Mouse (Mus musculus) c-Kit-negative CD71-positive TER-119-positive erythroid progenitor cells, embryonic 14.5 days (primary cell): ENCODE data around the gene 4930564D02Rik.

Source experiments
- DNase-seq: peaks from one replicate; pipeline ENCODE4 v3.0.0-alpha.2; 2013; ENCODE audit warnings: low read depth, low spot score

4930564D02Rik gene

DNA sequence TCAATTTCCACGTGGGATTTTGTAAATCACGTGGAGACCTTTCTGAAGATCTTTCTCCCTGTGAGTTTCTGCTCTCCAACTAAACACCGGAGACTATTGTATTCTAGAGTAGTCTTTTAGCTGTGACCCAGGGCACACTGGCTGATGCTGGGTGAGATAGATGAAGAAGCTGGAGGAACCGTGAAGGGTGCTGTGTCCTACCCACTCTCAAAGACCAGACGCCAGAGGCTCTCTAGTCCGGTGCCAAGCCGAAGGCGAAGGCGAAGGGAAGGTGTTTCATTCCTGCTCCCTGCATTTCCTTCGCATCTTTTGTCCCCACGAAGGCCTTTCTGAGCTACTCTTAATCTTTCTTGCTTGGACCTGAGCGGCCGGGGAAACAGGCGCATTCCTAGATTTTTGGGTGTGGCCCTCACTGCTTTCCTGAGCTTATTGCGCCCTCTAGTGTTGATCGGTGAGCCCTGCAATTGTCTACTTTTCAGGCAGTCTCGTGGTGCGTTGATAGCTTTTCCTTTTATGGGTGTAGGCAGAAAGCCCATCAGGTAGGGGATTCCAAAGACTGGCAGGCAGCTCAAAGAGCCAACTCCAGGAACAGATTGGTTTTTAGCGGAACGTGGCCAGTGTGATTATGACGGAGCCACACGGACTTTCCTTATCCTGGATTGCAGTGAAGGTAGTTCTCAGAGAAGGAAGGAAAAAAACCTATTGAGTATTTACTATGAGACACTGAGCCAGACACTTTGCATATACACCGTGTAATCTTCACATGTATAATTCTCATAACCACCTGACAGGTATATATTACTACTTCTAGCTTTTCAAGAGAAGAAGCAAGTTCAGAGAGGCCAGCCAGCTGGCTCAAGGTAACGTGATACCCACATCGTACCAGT, 7.8 kb upstream of the 4930564D02Rik start:
- peak; percentile 29 for DNase-seq

DNA sequence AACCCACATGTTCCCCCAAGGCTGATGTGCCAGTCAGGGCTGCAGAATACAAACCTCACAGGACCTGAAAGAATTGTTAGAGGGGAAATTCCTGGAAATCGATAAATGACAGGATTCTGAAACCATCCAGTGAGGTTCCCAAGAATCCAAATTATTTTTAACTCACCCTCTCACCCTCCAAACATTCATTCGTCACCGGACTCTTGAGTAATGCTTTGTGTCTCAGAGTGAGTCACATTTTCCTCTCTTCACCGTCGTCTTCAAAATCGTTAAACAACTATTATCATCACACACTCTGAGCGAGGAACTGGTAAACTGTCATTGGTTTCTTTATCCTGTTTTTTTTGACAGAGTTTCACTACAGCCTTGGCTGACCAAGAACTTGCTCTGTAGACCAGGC, 6.7 kb upstream of the 4930564D02Rik start:
- no peak for DNase-seq

DNA sequence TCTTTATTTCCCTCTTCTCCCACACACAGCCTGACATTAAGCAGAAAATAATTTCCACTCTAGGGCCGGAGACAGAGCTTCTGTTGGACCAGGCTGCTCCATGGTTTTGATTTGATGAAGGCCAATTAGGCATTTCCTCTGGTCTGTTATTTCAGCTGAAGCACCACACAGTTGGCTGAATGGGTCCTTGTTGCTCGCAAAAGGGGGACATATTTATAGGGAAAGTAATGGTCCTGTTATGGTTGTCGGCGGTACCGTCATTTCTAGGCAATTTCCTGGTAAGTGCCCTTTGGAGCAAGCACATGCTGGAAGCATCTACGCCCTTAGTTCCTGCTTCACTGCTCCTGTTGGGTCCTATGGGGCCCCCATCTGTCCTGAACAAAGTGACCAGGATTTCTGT, 5.7 kb upstream of the 4930564D02Rik start:
- DNase-seq: no peak

DNA sequence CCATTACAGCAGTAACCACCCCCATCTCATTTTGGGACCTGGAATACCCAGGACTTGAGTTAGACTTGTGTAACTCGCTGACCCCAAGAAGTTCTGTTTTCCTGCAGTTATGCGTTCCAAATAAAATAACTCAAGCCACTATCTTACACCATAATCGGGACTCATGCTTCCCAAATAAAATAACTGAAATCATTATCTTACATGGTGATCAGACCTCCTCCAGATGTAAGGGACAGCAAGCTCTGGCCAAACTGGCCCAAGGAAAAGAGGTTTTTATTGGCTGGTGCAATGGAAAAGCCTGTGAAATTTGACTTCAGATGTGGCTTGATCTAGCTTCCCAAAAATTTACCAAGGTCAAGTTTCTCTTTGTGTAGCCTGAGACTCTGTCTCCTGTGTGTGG, 5.1 kb upstream of the 4930564D02Rik start:
- DNase-seq: no peak

DNA sequence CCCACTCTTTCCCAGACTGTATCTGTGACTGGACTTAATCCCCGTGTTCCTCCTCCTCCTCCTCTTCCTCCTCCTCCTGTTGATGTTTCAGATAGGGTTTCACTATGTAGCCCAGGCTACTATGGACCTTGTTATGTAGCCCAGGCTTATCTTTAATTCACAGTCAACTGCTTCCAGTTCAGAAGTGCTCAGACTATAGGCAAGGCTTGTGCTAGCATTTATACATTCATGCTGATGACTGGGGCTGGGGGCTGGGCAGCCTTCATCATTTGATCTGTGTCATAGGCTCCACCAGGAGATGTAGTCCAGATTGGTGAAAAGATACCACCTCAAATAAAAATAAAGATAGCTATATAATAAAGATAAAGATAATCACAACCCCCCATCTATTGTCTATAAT, 4.7 kb upstream of the 4930564D02Rik start:
- no peak for DNase-seq

DNA sequence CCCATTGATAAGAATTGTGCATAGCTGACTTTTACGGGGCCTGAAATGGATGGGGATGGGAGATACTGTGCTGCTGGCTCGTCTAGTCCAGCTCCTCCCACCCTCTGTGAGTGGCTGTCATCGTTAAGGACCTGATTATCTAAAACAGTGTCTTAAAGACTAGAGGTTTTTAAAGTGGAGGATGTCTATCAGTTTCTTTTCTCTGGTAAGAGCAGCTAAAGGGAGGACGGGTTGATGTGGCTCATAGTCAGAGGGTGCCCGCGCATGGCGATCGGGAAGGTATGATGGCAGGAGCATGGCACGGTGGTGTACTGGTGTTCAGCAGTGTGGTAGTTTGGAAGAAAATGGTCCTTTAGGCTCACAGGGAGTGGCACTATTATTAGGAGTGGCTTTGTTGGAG, 4.0 kb upstream of the 4930564D02Rik start:
- DNase-seq: no peak

DNA sequence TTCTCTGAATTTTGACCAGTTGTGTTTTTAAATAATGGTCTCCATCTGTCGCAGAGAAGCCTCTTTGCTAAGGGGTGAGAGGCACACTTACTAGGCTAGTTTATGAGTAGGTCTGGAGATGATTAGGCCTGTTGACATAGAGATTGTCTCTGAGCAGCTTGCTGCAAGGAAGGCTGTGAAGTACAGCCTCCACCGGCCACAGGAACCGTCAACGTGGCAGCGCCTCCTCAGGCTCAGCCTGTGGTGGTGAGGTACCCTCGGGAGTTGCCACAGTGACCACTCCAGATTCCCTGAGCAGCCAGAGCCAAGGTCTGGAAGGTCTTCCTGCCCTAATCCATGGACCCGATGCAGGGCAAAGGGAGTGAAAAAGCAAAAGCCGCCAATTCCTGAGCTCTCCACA, 3.9 kb downstream of the 4930564D02Rik start:
- DNase-seq: no peak

DNA sequence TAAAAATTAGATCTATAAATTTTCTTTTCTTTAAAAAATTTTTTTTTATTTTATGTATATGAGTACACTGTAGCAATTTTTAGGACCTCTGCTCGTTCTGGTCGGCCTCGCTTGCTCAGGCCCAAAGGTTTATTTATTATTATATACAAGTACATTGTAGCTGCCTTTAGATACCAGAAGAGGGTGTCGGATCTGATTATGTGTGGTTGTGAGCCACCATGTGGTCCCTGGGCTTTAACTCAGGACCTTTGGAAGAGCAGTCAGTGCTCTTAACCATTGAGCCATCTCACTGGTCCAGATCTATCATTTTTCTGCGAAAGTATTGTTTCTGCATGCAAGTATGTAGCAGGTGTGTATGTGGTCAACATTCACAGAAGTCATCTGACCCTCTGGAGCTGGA, 4.6 kb downstream of the 4930564D02Rik start:
- DNase-seq: no peak

DNA sequence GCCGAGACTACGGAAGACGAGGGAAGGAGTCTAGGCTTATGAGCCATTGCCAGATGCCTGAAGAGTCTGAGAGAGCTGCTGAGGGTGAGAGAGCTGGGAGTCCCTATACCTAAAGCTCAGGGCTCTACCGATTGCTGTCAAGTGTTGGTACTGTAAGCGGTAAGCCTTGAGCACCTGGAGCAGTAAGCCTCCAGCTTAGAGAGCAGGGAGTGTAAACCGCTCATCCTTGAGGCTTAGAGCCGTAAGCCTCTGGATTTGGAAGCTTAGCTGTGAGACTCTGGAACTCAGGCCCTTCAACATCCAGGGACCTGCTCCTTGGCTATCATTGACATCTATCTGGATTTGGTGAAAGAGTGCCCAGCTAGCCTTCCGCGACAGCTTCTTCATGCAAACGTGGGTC, 5.9 kb downstream of the 4930564D02Rik start:
- DNase-seq: no peak

DNA sequence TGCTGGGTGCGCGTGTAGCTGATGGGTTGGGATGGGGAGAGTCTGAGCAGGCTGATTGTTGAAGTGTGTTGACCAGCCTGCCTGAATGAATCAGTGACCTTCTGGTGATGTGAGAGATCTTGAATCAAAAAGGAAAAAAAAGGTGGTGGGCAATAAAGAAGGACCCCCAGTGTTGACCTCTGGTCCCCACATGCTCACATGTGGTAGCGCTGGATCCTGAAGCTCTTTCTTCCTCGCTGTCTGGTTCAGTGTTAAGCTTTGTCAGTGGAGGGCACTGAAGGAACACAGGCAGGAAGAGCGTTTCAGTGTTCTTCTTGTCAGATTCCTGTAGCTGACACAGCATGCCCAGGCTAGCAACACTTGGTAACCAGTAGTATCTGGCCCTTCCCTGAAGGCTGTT, 9.2 kb downstream of the 4930564D02Rik start:
- DNase-seq: no peak

DNA sequence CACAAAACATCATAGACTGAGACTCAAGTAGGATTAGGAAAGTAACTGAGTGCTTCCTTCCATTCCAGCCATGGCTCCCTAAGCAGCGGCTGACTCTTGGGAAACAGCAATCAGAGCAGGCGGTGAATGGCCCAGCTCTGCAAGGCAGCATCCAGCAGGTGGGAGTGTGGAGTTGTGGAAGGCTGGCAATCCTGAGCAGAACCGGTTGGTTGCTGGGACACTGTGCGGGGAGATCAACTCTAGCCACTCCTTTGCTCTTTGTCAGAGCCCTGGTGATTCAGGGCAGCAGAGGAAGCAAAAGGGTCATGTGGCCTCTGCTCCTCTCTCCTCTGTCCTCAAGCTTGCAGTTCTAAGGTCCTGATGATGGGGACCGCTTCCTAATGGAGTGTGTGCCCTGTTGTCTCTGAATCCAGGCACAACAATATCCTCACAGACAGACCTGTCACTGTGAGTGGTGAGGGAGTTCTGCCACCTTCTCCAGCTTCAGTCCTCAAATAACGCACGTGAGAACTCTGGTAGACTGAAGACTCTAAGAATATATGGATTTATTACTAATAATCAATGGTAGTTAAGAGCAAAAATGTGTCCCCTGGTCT, 11.7 kb downstream of the 4930564D02Rik start:
- DNase-seq: no peak

DNA sequence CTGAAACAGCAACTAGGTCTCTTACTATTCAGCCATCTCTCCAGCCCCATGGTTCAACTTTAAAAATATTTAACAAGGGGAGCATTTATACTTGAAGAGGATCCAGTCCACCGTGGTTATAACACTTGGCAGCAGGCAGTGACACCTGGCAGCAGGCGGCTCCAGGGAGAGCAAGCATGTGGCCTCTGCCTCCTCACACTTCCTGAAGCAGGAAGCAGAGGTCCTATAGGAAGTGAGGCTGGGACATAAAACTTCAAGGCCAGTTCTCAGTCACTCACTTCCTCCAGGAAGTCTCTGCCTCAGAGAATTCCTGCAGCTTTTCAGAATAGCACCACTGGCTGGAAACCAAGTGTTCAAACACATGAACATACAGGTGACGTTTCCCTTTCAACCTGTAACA, 20.7 kb downstream of the 4930564D02Rik start:
- no peak for DNase-seq

DNA sequence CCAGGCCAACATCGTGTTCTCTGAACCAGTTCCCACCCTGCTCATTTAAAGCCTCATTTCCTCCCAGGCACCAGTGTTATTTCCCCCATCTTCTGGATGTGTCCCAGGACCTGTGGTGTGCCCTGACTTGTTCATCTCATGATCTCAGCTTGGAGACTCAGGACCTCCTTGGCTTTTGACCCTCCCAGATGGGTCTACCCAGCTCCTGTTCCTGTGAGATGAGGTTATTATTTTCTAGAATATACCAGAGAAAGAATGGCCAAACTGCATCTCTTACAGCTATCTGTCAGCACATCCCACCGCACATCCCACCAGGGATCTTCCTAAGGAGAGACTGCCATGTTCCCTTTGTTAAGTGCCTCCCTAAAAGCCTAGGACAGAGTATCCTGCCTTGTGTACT, 22.0 kb downstream of the 4930564D02Rik start:
- DNase-seq: no peak

DNA sequence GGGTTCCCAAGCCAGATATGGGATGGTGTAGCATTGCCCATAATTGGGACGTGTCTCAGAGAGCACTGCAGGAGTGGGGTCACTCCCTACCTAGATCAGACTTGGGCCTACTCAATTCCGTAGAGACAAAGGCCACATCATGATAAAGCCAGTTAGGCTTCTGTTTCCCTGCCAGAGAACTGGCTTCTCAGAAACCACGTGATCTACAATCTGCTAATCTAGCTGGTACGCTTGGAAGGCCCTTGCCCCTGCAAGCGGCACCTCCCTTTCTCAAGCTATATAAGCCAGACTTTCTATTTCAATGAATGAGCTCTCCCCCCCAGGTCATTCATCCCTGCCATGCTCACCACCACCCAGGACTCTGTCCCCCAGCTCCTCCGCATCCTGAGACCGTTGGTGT, 23.5 kb downstream of the 4930564D02Rik start:
- DNase-seq: no peak

DNA sequence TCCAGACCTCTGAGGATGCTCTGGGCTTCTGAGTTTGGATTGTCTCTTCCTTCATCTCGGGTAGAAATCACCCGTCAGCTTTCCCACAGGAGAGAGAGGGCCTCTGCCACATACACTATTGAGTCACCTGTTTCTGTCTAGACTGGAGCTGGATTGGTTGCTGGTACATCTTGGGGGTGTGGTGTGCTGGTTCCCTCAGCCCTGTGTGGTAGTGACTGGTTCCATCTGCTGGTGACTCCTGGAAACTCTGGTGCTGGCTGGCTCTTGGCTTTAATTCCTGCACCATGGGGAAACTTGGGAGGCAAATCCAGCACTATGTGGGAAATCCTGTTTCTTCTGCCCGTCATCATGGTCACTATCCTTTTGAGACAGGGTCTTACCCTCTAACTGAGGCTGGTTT, 24.3 kb downstream of the 4930564D02Rik start:
- no peak for DNase-seq

DNA sequence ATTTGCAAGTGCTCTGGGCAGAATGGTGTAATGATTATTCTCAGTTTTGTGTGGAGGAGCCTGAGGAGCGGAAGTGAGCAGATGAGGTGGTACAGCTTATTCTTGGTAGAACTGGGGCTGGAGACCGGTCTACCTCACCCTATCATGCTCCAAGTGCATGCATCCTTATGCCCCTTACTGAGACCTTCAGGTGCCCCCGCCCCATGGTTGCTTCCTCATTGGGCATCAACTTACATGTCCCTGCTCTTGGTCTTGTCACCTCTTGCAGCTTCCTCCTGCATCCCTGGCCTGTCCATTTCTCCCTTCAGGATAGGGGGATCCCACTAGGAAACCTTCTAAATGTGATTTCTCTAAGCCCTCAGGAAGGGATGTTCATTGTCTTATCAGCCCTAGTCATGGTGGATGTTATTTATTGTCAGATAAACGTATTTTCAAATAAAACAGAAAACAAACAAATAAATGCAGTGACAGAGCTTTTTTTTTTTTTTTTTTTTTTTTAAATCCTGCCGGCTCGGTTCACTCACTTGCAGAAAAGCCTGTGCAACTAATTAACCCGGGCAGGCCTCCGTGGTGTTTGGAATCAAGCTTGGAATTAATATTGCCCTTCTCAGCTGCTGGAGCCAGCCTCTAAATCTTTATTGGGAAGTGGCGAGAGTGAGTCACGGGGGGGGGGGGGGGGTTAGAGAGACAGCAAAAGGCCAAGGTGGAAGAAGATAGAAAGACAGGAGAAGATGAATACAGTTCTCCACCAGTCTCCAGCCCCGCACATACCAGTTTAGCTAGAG, 26.3 kb downstream of the 4930564D02Rik start:
- no peak for DNase-seq

DNA sequence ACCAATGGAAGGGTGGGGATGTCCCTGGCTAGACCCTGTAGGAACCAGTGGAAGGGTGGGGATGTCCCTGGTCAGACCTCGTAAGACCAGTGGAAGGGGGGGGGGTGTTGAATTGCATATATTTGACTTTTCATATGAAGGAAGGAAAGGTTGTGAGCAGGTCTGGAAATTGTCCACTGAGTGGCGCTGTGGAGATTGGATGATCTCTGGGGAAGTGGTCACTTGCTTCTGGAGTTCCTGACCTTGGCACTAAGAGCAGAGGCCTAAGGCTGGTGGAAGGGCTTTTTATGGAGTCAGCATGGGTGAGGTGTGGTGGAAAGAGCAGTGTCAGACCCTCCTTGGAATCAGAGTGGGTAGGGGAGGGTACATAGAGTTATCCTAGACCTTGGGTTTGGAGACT, 27.8 kb downstream of the 4930564D02Rik start:
- DNase-seq: no peak

DNA sequence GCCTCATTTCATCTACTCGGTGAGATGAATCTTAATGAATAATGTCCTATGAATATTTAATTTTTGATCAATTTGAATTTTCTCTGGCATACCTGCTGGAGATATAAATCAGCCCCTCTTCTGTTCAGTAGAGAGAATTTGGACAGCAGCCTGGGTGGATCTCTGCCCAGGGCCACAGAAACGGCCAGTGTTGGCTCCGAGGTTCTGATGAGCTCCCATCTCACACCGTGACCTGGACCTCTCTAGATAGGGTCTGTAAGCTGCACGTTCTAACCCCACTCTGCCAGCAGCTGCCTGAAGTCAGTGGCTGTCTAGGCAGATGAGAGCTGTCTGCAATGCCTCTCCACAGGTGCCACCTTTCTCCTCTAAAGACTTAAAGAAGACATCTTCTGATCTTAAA, 28.4 kb downstream of the 4930564D02Rik start:
- DNase-seq: no peak

DNA sequence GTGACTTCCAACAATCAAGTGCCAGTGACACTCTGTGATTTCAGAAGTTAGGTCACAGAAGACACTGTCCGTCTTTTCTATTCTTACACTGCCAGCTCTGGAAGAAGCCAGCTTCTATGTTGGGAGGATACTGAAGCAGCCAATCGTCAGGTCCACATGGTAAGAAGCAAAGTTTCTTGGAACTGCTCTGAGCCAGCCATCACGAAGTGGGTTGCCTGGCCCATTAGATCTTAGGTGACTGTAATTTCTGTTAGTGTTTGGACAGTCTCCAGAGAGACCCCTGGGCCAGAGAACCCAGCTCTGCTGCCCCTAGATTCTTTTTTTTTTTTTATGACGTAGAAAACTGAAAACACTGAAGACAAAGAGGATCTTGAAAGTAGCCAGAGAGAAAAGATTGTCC, 30.9 kb downstream of the 4930564D02Rik start:
- no peak for DNase-seq

DNA sequence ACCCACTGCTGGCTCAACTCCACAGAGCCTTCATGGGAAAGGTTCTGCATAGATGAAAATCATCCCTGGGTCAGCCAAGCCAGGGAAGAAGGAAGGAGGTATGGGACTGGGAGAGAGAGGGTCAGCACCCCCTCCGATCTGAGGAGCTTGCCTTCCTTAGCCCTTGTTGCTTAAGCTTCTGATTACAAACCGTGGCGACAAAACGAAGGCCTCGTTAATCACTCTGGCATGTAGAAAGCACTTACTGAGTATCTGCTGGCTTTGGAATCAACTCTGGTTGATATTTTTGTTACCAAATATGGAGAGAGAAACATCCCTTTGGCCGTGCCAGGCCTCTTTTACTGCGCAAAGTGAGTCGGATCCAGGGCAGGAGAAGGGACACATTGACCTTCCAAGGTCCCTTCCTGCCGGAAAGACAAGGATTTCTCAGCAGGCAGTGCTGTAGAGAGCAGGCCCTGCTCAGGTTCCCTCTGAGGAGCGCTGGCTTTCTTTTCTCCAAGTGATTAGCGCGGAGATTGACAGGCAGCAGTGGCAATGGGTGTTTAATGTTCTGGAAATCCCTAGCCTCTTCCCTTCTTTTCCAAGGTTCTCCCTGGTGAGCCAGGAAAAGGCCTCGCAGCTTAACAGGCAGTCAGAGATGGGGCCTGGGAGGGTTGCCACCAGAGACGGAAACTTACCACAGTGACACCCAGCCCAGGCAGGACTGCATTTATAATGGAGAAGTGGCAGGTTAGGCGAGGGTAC, 33.1 kb downstream of the 4930564D02Rik start:
- no peak for DNase-seq

DNA sequence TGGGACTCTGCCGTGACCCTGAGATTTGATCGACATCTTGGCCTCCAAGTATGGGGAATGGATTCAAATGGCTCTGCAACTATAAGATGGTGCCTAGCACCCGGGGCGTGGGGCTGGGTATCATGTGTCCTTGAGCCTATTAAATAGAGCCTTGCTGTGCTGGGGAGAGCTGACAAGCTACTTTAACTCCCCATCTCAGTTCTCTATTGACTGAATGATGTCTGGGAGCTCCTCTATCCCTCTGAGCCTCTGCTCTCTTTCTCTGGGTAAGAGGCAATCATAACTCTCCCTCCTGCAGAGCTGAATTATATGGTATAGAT, 33.6 kb downstream of the 4930564D02Rik start:
- no peak for DNase-seq

DNA sequence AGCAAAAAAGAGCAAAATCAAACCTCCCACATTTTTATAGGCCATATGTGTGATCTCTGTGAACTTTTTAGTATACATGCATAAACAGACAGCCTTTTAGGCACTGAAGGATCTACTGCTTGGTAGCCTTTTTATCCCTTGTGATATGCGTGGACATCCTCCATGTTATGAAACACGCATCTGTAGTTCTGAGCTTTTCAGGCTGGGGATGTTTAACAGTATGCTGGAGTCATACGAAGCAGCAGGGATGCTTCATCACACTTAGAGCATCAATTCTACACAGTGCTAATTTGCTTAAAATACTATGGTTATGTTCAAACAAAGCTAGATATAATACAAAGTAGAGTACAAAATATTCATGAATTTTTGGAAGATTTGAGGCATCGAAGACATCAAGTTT, 39.2 kb downstream of the 4930564D02Rik start:
- DNase-seq: no peak
